Mouse (Mus musculus): Measurements from ENCODE around the gene Zfp503.

Gene Zfp503

DNA sequence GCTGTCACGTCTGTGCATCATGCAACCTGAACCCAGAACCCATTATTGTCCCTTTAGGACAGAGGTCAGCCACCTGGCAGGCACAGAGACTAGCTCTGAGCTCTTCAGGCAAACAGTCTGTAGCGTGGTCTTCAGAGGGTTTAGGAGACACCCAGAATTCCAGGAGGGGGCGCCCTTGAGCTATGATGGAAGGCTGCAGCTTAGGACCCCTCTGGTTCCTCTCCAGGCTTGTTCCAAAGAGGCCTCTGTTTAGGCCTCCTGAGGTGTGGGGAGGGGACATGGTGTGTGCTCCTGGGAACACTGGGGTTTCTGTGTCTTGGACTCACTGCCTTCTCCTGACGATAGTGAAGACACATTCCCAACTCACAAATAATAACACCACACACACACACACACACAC is 20.4 kb downstream of the Zfp503 start:
- peak; percentile 48 for DNase-seq (ENCODE audit: low spot score)

DNA sequence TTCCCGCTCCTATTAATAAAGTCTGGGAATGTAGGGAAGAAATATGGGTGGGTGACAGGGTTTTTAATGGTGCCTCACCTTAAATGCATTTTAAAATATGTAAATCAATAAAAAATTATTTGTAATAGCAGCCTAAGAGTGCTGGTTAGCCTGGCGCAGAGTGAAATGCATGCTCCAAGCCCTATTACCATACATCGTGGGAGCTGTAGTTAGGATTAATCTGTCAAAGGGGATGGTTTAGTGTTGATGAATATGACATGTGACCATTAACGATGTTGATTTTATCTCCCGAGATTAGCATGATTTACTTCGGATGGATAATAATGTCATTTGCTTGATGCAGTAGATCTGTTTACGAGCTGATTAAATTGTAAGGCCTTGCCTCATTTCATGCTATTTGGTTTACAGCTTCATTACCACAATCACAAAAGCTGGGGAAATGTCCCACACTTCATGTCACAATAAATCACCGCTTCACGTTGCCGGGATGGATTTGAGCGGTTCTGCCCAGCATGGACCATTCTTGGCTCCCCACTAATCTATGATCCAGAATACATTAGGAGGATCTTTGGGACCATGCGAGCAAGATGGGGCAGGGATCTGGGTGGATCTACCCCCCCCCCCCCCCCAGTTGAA is 21.9 kb downstream of the Zfp503 start:
- DNase-seq (ENCODE audit: low spot score), result no peak

DNA sequence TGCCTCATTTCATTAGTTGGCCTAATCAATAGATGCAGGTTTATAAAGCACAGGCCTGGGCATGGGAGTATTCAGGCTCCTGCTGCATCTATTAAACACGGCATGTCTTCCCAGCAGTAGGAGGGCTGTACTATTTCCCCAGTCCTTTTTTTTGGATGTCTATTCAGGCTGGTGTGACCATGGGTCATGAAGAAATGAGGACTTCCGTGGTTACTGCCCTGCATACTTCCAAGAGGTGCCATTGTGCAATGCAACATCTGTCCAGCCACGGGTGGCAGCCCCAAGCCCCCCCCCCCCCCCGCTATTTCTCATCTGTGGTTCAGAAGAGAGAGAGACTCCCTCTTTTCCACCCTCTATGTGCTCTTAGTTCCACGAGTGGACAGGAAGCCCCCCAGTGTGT is 23.1 kb downstream of the Zfp503 start:
- no peak for DNase-seq (ENCODE audit: low spot score)

DNA sequence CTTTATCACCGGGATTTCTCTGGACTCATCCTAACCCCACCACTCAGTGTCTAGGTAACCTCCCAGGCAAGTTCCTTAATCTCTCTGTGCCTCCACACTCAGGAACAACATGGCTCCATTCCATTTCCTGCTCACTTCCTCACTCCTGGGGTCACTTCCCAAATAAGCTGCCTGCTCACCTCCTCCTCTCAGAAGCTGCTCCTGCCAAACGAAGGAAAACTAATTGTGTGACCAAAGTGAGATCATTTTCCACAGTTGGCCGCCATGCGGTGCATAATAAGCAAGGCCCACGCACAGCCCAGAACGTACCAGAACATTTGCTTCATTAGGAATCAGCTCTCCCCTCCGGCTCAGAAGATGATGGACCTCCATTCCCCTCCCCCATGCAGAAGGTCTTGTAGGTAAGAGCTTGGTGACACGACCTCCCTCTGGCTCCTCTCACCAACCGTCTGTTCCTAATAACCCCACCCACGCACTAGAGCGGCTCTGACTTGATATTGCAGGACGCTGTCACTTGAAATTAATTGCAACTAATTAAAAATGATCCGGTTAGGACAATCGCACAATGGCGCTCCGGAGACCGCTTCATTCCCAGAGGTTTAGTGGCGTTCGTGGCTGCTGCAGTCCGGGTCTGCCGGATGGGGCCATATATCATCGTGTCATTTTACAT is 26.9 kb downstream of the Zfp503 start:
- peak; percentile 7 for DNase-seq (ENCODE audit: low spot score)

DNA sequence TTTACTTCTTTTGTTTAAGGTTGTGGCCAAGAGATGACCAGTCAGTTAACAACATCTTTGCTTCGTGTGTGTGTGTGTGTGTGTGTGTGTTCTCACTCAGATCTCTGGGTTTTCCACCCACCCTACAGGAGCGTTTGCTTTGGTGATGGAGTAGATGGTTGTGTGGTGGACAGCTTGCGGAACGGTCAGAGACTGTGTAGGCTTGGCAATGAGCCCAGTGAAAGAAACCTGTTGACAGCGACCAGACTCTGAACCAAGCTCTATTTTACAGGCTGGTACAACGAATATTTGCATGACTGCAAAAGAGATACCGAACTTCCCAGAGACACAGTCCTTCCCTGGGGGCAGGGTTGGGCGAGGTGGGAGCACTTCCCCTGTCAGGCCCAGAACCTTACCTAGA is 30.2 kb downstream of the Zfp503 start:
- DNase-seq (ENCODE audit: low spot score), result no peak

DNA sequence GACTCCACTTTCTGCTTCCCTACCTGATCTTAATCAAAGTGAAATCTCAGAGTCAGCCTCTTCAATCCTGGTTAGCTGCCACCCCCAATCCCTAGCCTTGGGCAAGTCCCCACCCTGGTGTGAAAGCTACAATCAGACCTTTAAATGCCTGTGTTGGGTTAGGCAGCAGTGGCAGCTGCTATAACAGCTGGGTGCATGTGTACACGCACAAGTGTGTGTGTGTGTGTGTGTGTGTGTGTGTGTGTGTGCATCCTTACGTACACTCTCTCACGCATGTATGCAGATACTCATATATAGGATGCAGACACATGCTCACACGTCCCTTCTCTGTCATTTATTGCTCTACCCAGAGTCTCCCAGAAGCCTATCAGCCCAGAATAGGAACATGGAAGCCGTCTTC is 30.8 kb downstream of the Zfp503 start:
- no peak for DNase-seq (ENCODE audit: low spot score)

DNA sequence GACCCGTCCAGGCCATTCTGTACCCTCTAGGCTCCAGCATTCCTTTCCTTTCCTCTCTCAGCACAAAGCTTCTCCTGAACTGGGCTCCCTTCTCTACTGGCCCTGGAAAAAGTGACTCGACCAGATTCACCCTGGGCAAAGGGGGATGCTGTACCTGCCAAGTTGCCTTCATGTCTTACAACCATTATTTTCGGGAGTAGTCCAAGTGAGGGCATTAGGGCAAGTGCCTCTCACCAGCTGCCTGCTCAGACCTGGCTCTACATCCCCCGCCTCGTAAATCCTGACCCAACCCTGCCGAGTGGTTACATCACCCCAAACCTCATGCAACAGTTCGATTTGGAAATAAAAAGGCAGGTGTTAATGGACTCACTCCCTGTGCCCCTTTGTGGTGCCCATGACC is 36.9 kb downstream of the Zfp503 start:
- DNase-seq (ENCODE audit: low spot score), result no peak

DNA sequence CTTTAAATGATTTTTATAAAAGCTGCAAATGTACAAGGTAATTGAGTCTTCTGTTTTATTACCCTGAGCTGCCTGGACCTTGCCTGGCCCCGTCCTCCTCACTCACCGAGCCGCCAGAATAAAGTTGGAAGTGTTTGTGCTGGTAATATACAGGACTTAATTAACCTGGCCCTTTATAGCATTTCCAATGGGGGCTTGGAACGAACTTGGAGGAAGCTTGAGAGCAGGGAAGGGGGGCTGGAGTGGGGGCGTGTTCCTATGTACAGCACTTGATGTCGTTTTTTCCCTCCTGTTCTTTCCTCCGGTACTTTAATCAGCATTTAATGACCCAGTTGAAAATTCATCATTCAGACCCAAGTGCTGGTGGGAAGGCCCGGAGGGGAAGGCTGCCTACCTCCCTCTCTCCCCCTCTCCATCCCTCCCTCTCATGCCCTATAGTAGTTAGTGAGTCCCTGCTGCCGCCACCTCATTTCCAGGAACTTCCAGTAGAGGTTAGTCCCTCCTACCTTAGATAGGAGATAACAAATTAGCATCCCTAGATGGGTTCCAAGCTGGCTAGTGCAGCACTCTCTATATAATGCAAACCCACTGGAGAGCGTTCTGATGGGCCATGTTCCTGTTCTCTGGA is 37.4 kb downstream of the Zfp503 start:
- DNase-seq (ENCODE audit: low spot score), result no peak

DNA sequence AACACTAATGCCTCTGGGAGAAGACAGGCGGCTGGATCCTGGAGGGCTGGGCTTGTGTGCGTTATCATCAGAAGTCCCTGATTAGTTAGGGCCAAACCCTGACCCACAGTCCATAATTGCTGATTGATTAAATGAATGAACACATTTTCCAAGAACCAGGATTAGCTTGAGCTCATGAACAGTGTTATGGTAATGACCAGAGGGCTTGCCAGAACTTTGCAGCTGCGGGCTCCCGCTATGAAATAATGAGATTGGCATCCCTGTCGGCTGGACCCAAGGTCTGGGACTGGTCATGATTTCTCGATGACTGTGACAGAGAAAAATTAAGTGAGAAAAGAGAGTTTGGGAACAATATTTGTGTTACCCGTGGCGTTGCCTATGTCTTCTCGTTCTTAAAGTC is 44.5 kb downstream of the Zfp503 start:
- no peak for DNase-seq (ENCODE audit: low spot score)

DNA sequence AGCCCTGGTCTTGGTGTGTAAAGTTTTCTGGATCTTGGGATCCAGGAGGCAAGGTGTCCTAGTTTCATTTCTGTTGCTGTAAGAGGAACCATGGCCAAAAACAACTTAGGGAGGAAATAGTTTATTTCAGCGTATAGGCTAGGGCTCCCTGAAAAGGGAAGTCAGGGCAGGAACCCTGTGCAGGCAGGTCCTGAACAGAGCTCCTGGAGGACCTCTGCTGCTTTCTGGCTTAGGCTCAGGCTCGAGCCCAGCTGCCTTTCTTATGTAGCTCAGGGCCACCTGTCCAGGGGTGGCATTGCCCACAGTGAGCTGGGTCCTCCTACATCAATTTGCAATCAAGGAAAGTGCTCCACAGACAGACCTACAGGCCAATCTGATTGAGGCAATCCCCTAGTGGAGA is 47.8 kb downstream of the Zfp503 start:
- no peak for DNase-seq (ENCODE audit: low spot score)

DNA sequence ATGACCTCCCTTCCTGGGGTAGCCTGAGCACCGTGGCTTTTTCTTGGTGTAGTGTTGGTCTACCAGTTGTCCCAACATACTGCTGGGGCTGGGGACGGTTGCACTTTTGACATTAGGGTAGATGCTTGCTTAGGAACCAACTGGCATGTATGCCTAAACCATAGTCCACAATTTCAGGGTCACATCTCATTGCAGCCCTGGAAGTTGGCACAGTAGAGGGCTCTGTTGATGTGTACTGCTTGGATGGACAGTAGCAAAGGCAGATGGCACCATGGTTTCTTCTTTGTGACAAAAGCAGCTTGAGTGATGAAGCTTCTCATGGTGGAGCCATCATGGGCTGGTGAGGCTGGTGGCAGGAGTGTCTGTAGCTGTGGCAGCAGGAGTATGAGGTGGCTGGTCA is 52.3 kb downstream of the Zfp503 start:
- DNase-seq (ENCODE audit: low spot score), result no peak

DNA sequence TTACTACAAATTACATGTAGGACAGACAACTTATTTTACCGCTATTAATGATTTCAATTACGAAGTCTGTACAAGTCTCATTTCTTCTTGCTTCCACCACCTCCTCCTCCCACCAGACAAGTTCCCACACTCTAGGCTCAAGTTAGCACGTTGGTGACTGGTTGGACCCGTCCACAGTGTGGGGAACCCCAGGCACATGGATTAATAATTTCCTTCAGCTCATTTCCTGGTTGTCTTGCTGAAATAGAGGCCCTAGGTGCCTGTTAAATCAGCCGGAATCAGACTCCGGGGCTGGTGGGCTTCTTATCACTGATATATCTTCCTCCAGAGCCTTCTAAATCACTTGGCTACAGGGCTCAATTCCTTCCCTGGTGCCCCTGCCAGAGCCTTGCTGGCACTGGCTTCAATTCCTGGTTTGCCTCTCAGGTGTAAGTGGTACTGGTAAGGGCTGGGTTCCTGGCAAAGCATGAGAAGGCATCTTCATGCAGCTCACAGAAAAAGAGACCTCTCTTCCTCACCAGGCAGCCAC is 53.2 kb downstream of the Zfp503 start:
- no peak for DNase-seq (ENCODE audit: low spot score)
